Mouse (Mus musculus): ENCODE data around the gene Arnt2.

Gene Arnt2

GRCm38 (mm10) chr7:84339186-84339585 lies 70.8 kb downstream of the Arnt2 start:
- no peak for DNase-seq

GRCm38 (mm10) chr7:84337768-84338167 lies 72.2 kb downstream of the Arnt2 start:
- DNase-seq, result no peak

- DNase-seq, result no peak
These were observed 73.1 kb downstream of the Arnt2 start for GRCm38 (mm10) chr7:84336907-84337306.

- DNase-seq, result no peak
These were observed 73.4 kb downstream of the Arnt2 start for GRCm38 (mm10) chr7:84336580-84336886.

- DNase-seq, result no peak
These were observed 74.0 kb downstream of the Arnt2 start for GRCm38 (mm10) chr7:84335766-84336579.

- no peak for DNase-seq
These were observed 76.0 kb downstream of the Arnt2 start for GRCm38 (mm10) chr7:84333996-84334395.

GRCm38 (mm10) chr7:84332295-84333168 lies 77.4 kb downstream of the Arnt2 start:
- DNase-seq, result peak in 1 of 2 experiments; percentile 40

- peak in 1 of 2 experiments; percentile 24 for DNase-seq
These were observed 80.8 kb downstream of the Arnt2 start for GRCm38 (mm10) chr7:84329174-84329583.

- no peak for DNase-seq
These were observed 81.2 kb downstream of the Arnt2 start for GRCm38 (mm10) chr7:84328770-84329169.

- DNase-seq, result peak in 1 of 2 experiments; percentile 43
These were observed 84.2 kb downstream of the Arnt2 start for GRCm38 (mm10) chr7:84325570-84326328.

- no peak for DNase-seq
These were observed 88.4 kb downstream of the Arnt2 start for GRCm38 (mm10) chr7:84321542-84321941.

GRCm38 (mm10) chr7:84315353-84316003 lies 94.5 kb downstream of the Arnt2 start:
- peak in 1 of 2 experiments; percentile 59 for DNase-seq

- DNase-seq, result no peak
These were observed 95.2 kb downstream of the Arnt2 start for GRCm38 (mm10) chr7:84314742-84315141.

GRCm38 (mm10) chr7:84311624-84312023 lies 98.4 kb downstream of the Arnt2 start:
- DNase-seq, result no peak

GRCm38 (mm10) chr7:84310909-84311311 lies 99.1 kb downstream of the Arnt2 start:
- DNase-seq, result no peak

GRCm38 (mm10) chr7:84307329-84307925 lies 102.5 kb downstream of the Arnt2 start:
- DNase-seq, result no peak

- no peak for DNase-seq
These were observed 109.7 kb downstream of the Arnt2 start for GRCm38 (mm10) chr7:84300261-84300660.

GRCm38 (mm10) chr7:84299601-84300000 lies 110.4 kb downstream of the Arnt2 start:
- no peak for DNase-seq

- DNase-seq, result no peak
These were observed 116.9 kb downstream of the Arnt2 start for GRCm38 (mm10) chr7:84293054-84293453.

- DNase-seq, result no peak
These were observed 122.8 kb downstream of the Arnt2 start for GRCm38 (mm10) chr7:84287226-84287587.

- no peak for DNase-seq
These were observed 123.3 kb downstream of the Arnt2 start for GRCm38 (mm10) chr7:84286526-84287225.

GRCm38 (mm10) chr7:84285790-84286189 lies 124.2 kb downstream of the Arnt2 start:
- no peak for DNase-seq

All from kidney, postnatal 36 days (tissue).